Mouse (Mus musculus): ENCODE measurements around the gene Fbxl21. TPM values are rescaled to one million over a fixed set of nuclear protein-coding genes. Genes with fewer than 3 reads are reported as not detected.

Gene Fbxl21
- polyA plus RNA-seq, 1 experiment from 2014 or later: 2.8 TPM

GRCm38 (mm10) chr13:56581961-56582434, 59.7 kb downstream of the Fbxl21 start:
- Histone ChIP-seq H3K27me3 (ENCODE audit: control insufficient read depth, insufficient read depth, low read length) (no peaks in the 10 kb centered on the region), H3K9ac (replicated peaks; ENCODE audit: low read length) (no peak overlapping the region), H3K36me3 (replicated peaks; ENCODE audit: control insufficient read depth, insufficient read depth, low read depth, low read length) (no peaks in the 10 kb centered on the region), H3K27ac (replicated peaks; ENCODE audit: low read depth, low read length) (peak overlapping the region; percentile 93), H3K4me1 (ENCODE audit: control insufficient read depth, insufficient read depth, low read length) (peaks cover 4% of the 10 kb centered on the region), H3K4me3 (ENCODE audit: low read depth, low read length) (no peak overlapping the region), H3K9me3 (replicated peaks; ENCODE audit: control insufficient read depth, low read length) (no peaks in the 10 kb centered on the region), H3K4me2 (ENCODE audit: low read depth, low read length) (peak overlapping the region; percentile 1)
- ATAC-seq (replicated peaks; ENCODE audit: insufficient number of reproducible peaks, low FRiP score, low TSS enrichment, low read depth): peak; percentile 99
- 1% methylated on average over 6 of the region's 6 CpGs for WGBS
- peak; percentile 97 for DNase-seq (ENCODE audit: low spot score)

GRCm38 (mm10) chr13:56582720-56583119, 60.4 kb downstream of the Fbxl21 start:
- ATAC-seq (replicated peaks; ENCODE audit: insufficient number of reproducible peaks, low FRiP score, low TSS enrichment, low read depth): no peak
- Histone ChIP-seq H3K4me1 (ENCODE audit: control insufficient read depth, insufficient read depth, low read length) (peaks cover 4% of the 10 kb centered on the region), H3K36me3 (replicated peaks; ENCODE audit: control insufficient read depth, insufficient read depth, low read depth, low read length) (no peaks in the 10 kb centered on the region), H3K27ac (replicated peaks; ENCODE audit: low read depth, low read length) (peak overlapping the region; percentile 93), H3K9ac (replicated peaks; ENCODE audit: low read length) (peak overlapping the region; percentile 26; the same call in 1 of the 2 replicates), H3K27me3 (ENCODE audit: control insufficient read depth, insufficient read depth, low read length) (no peaks in the 10 kb centered on the region), H3K4me2 (ENCODE audit: low read depth, low read length) (no peak overlapping the region; the same call in 1 of the 2 replicates), H3K9me3 (replicated peaks; ENCODE audit: control insufficient read depth, low read length) (no peaks in the 10 kb centered on the region), H3K4me3 (ENCODE audit: low read depth, low read length) (no peak overlapping the region)
- 12% methylated on average over 3 of the region's 3 CpGs for WGBS
- DNase-seq (ENCODE audit: low spot score): peak; percentile 54

- no peak for DNase-seq (ENCODE audit: low spot score)
Measured at GRCm38 (mm10) chr13:56586046-56586445, 63.8 kb downstream of the Fbxl21 start.

More at GRCm38 (mm10) chr13:56586046-56586445, 63.8 kb downstream of the Fbxl21 start:
- Histone ChIP-seq H3K9me3 (replicated peaks; ENCODE audit: control insufficient read depth, low read length) (no peaks in the 10 kb centered on the region), H3K4me2 (ENCODE audit: low read depth, low read length) (no peak overlapping the region), H3K36me3 (replicated peaks; ENCODE audit: control insufficient read depth, insufficient read depth, low read depth, low read length) (no peaks in the 10 kb centered on the region), H3K4me3 (ENCODE audit: low read depth, low read length) (no peak overlapping the region), H3K4me1 (ENCODE audit: control insufficient read depth, insufficient read depth, low read length) (peaks cover 4% of the 10 kb centered on the region), H3K9ac (replicated peaks; ENCODE audit: low read length) (no peak overlapping the region), H3K27ac (replicated peaks; ENCODE audit: low read depth, low read length) (no peak overlapping the region), H3K27me3 (ENCODE audit: control insufficient read depth, insufficient read depth, low read length) (no peaks in the 10 kb centered on the region)
- no peak for ATAC-seq (replicated peaks; ENCODE audit: insufficient number of reproducible peaks, low FRiP score, low TSS enrichment, low read depth)
- 72% methylated on average over 3 of the region's 3 CpGs for WGBS

Other genes starting within 250 kb of the Fbxl21 start
- 104 and 108 TPM in 2 replicates for gene Cxcl14, start 225.9 kb upstream of the Fbxl21 start, polyA plus RNA-seq (2014; fragmentation: Nextera tagmentation; extraction: Ambion mirVana)
- gene Gm3045, start 95.9 kb upstream of the Fbxl21 start, polyA plus RNA-seq (2014; fragmentation: Nextera tagmentation; extraction: Ambion mirVana): not detected in 2 replicates
- 0.08 TPM in 1 of 2 replicates, not detected in the other for gene Slc25a48, start 84.1 kb upstream of the Fbxl21 start, polyA plus RNA-seq (2014; fragmentation: Nextera tagmentation; extraction: Ambion mirVana)
- gene Il9, start 40.2 kb upstream of the Fbxl21 start, polyA plus RNA-seq (2014; fragmentation: Nextera tagmentation; extraction: Ambion mirVana): not detected in 2 replicates
- gene Lect2, start 26.0 kb downstream of the Fbxl21 start, polyA plus RNA-seq (2014; fragmentation: Nextera tagmentation; extraction: Ambion mirVana): not detected in 2 replicates
- 85.8 and 93.6 TPM in 2 replicates for gene Tgfbi, start 87.1 kb downstream of the Fbxl21 start, polyA plus RNA-seq (2014; fragmentation: Nextera tagmentation; extraction: Ambion mirVana)
- gene Smad5, start 180.5 kb downstream of the Fbxl21 start, polyA plus RNA-seq (2014; fragmentation: Nextera tagmentation; extraction: Ambion mirVana): 54.4 and 57.4 TPM in 2 replicates
- gene Gm45623, start 231.4 kb downstream of the Fbxl21 start, polyA plus RNA-seq (2014; fragmentation: Nextera tagmentation; extraction: Ambion mirVana): 0.38 TPM in 1 of 2 replicates, not detected in the other